Mouse (Mus musculus) telencephalon, adult 2 months (tissue): Measurements from ENCODE around the gene Gpr137.

Source experiments
- DNase-seq: peaks from one replicate; pipeline ENCODE4 v3.0.0-alpha.2; 2011; ENCODE audit warnings: low read depth, low spot score

The Gpr137 gene

DNA sequence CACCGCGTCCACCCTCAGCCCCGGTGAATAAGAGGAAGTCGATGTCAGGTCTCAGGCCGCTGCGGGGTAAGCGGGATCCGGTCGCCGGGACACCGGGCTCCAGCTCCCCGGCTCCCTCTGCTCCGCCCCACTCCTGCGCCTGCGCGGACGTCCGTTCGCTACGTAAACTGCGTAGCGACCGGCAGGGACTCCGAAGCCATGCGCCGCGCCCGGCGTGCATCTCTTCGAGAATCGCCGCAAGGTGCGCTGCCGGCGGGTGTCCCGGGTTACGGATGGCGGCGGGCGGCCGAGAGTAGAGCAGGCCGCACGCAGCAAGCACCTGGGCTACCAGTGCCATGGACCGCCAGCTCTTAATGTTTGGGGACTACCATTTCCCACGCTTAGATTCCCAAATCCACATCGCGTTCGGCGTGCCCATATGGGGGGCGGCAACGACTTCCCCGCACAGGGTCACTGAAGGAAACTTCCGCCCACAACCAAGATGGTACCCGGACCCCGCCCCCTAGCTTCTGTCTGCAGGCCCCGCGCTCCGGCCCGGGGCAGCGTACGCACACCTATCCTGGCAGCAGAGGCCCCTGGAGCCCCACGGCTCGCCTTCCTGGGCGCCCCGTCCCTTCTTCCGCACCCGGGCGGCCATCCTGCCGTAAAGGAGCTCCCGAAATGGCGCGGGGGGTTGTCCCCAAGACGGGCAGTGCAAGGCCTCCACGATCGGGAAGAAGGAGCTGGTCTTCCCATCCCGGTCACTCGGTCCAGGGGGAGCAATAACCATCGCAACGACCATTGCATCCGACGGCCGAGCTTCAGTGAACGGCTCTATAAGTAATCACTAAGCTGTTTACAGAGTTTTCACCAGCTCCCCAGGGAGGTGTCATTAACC is 670 bp downstream of the Gpr137 start, which contains the start of gene Bad:
Bad (plus strand) TSS at position 490 of the 877 bp plus-strand sequence.
- peak; percentile 84 for DNase-seq

DNA sequence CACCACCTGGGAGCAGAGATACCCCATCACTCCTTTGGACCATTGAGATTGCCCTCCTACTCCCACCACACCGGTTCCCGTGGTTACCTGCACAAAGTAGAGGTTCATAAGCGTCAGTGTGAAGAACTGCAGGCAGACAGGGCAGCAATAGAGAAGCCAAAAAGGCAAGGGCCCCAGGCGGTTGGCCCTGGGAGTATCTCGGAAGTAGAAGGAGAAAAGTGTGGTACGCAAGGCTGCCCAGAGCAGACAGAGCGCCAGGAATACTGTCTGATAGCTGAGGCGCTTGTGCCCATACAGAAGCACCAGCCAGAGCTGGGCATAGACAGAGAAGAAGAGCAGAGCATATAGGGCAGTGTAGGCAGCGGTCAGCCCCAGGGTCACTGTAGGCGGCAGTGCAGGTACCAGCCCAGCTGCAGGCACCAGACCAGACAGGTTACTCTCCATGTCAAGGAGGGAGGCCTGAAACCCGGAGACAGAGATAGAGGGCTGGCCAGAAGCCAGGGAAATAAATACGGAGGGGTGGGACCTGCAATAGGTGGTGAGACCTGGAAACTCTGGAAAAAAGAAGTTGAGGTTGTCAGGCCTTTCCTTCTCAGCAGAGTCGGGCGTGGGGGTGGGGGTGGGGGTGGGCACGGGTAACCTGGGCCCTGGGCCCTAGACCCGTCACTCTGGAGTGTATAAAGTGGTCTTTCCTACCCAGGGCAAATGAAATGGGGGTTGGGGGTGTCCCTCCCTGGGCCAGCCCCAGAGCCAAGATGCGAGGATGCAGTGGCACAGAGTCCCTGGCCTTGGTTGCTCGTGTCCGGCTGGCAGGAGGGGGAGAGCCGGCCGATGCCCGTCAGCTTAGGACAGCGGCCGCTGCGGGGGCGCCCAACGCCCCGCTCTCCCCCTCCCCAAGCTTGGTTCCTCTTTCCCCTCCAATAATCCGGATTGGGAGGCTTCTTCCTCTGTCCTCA is 1.6 kb downstream of the Gpr137 start:
- no peak for DNase-seq

DNA sequence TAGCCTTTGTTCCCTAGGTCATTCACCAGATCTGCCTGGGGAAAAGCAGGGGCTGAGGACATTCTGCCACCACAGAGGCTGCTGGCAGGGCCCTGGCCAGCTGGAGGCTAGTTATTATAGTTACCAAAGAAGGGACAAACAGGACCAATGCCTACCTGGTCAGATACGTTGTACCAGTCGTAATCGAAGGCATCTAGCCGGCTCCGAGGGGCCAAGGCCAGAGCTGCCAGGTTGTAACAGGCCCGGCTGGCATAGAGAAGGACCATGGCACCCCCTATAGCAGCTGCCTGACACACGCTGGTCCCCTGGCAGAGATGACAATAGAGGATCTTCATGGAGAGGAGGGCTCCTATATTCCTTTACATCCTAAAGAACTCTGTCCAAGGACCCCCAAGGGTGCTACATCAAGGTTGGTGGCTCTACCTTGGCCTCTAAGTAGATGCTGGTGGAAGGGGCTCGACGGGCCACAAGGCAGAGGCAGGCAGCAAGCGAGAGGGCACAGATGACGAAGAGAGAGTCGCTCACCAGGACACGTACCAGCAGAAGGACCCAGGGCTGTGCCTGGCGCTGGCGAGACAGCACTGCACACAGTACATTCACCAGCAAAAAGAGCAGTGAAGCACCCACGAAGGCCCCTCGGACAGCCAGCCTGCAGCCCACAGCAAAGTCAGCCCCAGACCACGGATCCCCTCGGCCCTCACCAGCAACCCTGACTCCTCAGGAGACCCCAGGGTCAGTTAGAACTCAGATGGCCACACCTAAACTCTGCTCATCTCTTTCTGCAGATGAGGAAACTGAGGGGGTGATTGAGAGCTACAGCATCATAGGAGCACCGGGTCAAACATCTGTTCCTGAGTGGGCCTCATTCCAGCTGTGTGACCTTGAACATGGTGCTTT is 2.9 kb downstream of the Gpr137 start:
- DNase-seq: no peak

DNA sequence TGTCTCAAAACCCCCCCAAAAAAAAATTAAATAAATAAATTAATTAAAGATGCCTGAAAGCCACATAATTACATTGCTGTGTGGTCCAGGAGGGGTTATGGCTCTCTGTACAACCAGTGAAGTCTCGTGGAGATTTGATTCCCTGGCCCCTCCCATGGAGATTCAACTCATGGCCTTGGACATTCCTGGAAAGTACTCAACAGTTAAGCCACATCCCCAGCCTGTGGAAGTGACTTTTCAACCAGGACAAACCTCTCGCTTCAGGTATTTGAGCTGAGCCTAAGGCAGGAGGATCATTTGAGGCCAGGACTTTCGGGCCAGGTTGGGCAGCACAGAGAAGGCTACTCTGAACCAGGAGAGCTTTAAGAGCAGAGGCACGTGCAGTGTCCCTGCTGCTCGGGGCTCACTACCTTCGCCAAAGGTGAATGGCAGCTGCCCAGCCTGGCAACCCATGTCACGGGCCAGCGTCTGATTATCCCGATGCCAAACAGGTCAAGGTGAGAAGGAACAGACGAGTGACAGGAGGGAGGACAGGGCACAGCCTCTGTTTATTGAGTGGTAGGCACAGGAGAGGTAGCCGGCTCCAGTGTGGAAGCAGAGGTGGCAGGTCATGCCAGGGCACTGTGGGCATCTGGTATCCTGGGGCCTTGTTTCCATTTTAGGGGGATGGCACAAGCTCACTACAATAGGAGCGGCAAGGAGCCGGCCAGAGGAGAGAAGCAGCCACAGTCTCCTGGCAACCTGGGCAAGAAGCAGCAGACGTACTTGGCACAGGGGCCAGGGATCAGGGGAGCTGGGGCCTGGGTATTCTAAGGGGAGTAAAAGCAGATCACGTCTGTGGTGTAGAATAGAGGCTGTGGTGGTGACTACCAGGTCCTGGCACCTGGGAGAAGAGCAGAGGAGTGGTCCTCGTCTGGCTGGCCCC is 4.5 kb downstream of the Gpr137 start:
- no peak for DNase-seq

DNA sequence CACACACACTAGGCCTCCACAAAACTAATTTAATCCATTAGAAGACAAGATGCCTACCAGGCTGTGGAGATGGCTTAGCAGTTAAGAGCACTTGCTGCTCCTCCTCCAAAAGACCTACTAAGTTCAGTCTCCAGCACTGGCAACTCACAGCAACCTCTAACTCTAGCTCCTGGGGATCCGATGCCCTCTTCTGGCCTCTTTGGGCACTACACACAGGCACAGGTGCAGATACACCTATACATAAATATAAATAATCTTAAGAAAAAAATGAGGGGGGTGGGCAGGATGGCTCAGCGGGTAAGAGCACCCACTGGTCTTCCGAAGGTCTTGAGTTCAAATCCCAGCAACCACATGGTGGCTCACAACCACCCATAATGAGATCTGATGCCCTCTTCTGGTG is 6.0 kb downstream of the Gpr137 start:
- DNase-seq: no peak

DNA sequence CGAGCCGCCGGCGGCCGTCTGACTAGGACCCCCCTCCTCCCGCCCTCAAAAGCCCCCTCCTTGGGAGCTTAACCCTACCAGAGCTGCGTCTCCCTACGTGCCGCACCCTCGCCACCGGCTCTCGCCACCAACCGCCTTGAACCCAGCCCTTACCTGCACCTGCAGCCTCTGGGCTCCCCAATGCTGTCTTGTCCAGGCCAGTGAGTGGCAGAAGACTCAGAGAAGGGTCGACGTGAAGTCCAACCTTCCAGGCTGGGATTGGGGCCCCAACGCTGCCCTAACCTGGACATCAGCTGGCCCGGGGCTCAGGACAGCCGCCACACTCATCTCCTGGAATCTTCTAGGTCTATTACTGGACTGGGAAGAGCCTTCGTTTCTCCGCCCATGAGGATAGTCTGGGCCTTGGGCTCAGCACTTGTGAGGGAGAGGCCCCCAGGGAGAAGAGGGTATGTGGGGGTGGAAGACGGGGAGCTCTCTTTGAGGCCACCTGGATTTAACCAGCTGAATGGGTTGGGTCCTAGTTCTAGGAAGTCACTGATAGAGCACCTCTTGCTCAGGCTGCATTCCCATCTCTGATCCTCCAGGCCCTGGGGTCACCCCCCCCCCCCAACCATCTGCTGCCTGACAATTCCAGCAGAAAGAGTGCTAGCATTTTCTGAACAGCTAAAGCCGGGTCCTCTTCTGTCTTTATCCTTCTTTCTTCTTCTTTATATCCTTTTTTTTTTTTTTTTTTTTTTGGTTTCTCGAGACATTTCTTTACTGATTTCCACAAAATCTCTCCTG is 7.9 kb downstream of the Gpr137 start, which contains the start of gene Kcnk4:
Kcnk4 (minus strand) TSS at position 321 of the 783 bp plus-strand sequence.
- no peak for DNase-seq

DNA sequence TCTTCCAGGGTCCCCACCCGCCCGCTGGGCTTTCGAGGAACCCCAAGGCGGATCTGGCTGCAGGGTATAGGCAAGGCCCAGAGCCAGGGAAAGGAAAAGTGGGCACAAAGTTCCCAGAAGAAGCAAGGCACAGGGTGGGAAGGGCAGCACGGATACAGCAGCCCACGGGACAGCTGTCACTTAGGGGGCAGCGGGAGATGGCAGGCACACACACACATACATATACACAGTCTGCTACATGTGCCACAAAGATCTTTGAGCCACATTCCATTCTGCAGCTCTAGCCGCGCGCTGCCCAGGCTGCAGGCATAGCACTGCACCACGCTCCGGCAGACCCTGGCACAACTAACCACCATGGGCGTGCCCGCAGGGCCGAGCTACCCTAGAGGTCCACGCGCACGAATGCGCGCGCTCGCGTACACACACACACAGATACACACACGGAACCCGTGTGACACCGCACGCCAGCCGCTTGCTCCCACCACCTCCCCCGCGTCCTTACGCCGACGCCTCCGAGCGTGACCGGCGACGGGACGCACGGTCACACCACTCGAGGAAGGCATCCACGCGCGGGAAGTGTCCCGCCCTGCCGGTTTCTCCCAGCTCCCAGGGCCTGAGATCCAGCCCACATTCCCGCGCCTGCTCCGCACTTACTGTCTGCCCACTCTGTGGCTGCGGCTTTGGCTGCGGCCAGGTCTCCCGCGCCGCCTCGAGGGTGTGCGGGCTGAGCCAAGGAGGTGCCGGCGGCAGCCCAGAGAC is 8.7 kb downstream of the Gpr137 start:
- DNase-seq: no peak

DNA sequence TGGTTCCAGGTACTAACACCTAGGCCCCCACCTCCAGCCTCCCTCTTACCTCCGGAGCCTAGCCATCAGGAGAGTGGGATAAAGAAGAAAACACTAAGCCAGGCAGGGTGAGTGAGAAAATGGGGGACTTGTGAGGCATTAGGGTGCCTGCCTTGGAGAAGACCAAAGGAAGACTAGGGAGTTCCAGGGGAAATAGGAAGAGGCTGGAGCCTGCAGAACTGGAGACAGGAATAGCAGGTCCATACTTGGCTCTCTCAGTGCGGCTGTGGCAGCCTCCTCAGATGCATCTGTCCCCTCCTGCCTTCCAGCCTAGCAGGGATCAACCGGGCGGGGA is 9.2 kb downstream of the Gpr137 start:
- DNase-seq: no peak

DNA sequence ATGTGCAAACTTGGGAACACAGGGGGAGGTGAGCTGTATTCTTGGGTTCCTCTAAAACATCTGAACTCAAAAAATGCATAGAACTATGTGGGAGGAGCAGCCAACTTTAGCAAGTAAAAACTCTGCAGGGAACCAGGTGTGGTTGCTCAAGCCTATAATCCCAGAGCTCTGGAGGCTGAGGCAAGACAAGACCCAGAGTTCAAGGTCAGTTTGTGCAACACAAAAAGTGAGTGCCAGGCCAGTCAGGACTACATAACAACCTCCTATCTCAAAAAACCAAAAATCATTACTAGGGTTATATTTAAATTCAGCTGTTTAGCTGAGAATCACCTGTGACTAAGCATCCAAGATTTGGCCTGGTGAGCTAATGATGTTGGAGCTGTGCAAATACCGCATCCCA is 10.3 kb downstream of the Gpr137 start:
- no peak for DNase-seq

DNA sequence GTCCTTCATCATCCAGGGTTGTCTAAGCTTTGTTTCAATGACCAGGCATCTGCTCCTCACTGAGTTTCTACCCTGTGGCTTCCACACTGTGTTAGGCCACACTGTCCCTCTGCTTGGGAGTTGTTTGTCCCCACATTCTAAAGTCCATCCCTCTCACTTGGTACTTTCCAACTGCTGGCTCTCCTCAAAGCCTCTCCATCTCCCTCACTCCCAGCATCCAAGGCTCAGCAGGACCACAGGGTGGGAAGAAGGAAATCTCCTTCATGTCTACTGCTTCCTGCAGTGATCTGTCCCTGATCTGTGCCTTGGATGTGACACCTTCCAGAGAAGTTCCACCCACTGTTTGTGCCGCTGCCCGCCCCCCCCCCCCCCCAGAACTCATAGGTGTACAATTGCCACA is 11.3 kb downstream of the Gpr137 start:
- no peak for DNase-seq

DNA sequence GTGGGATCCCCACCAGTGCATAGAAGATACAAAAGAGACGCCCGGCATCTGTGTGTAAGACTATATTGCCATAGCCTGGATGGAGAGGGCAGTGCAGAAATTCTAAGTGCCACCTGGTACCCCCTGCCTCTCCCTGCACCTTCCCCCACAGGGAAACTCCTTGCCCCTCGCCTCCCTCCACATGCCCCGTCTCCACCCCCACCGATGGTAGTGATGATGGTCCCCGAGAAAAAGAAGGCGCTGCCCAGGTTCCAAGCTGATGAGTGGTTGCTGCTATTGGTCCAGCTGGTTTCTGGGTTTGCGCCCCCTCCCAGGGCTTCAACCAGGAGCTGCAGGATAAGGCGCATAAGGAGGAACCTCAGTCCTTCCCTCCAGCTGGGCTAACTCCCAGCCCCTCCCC is 14.2 kb downstream of the Gpr137 start:
- no peak for DNase-seq

DNA sequence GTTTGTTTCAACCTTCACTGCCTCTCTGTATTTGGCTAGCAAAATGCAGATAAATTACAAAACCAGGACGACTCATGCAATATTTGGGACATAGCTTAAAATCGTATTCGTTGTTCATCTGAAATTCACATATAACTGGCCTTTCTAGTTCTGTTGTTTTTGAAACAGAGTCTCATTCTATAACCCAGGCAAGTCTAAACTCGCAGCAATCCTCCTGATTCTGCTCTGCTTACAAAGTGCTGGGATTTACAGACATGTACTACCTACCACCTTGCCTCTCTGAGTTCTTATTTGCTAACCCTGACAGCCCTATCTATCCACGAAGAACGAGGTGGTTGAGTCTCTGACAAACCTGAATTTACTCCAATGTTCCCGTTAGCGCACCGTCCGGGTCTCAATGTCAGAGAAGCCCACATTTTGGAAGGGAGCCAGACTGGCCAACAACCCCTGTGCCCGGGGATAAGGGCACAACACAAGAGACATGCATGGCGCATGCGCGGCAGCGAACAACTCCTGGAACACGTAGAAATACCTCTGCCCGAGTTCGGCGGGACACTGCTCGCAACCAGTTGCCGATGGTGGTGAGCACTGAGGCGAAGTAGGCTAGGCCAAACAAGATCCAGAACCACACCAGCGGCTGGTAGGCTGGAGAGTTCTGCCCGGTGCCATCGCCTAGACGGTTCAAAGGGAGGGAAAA is 15.6 kb downstream of the Gpr137 start:
- DNase-seq: no peak

DNA sequence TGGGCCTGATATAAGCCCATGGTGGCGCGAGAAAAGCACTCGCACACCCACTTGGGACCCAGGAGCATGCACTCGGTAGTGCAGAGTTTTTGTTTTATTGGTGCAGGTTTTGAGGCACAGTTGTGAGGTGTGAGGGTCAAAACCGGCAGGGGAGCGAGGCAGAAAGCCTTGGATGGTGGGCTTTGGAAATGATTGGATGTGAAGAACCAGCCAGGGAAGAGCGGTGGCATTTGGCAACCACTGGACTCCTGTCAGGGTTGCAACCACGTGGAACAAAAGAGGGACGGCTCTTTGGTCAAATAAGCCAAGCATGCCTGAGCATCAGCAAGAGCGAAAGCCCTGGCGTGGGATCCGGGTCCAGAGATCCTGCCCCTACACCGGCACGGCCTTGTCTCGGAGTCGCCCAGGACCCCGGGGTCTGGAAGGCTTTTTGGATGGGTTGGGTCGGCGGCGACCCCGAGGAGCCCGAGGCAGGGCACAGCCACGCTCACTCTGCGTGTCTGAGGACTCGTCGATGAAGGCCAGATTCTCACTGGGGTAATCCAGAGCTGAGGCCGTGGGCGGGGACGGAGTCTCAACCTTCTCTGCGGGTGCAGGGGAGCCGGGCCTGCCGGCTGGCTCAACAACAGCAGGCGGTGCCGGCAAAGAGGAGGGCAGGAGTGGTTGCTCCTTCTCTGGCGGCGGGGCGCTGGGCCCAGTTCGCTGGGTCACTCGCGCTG is 16.5 kb downstream of the Gpr137 start:
- DNase-seq: no peak

DNA sequence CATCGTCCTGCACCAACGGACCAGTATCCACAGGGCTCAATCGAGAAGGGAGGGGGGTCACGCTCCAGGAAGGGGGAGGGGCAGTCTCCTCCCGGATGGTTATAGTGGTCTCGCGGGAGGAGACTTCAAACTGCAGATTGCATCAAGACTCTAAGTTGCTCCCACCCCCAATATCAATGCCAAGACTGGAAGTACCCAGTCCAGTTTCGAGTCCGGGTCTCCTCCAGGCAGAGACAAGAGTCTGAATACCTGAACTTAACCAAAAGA is 17.0 kb downstream of the Gpr137 start, which contains the start of gene Catsperz:
Catsperz (minus strand) TSS at position 74 of the 267 bp plus-strand sequence.
- no peak for DNase-seq

DNA sequence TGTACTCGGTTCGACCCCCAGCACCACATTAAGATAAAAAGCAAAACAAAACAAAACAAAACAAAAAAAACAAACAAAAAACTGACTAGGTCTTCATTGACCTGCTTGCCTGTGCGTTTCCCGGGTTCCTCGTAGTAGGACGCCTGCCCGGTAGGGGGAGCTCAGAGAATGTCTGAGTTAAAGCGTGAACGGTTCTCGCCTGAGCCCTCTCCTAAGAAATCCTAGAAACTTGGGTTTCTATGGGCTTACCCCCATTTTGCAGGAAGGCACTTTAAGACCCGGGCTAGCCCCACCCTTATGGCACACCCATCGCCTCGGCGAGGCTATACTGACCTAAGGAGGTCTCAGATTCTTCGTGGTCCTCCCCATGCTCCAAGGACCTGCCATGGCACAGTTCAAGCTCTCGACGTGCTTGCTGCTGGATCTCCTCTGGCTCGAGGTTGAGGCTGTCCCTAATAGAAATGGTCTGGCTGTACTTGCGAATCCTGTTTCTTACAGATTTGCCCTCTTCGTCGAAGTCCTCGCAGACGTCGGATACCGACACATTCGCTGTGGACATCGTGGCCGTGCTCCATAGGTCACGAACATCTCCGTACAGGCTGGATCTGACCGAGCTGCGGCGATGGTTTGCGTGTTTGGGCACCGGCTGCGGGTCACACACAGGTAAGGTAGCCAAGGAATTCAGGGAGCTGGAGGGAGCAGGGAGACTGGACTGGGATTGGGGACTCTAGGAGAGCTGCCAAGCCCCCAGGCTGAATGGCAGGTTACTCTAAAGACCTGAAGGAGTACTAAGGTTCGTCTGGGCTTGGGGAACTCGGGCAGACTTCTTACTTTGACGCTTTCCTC is 17.6 kb downstream of the Gpr137 start:
- DNase-seq: no peak

DNA sequence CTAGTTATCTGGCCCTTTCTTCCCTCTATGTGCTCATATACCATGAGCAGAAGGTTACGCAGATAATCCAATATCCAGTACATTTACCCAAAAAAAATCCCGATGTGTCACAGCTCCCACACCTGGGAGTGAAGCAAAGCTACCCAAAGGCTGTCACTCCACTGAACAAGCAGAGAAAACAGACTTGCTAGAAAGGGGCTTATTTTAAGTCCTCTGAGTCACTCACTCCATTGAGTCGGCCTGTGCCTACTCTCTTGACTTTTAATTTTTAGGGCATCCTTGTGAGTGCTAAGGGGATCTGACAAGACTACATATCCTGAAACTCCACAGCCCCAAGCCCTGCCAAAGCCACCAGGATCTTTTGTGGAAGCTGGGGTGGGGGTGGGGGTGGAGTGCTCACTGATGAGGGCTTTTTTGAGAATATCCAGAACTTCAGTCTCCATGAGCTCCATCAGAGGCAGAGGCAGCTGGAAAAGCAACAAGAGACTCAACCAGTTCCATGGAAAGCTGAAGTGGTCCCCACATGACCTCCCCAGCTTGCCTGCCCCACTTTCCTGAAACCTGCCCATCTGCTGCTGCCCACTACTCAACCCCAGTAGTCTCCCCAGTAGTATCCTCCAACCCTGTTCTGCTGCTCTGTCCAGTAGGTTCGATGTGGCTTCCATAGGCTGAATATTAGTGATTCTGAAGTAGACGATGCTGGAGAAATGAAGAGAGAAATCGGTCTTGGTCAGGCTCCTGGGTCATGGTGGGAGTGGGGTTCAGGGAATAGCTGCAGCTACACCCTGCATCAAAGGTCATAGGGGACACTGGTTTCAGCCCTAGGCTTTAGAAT is 19.2 kb downstream of the Gpr137 start:
- no peak for DNase-seq
